Mouse (Mus musculus) CD4-positive, CD25-positive, alpha-beta regulatory T cell, adult 2 months (primary cell): ENCODE measurements around the gene U2af1l4.

Experiments
- DNase-seq: peaks from one replicate; pipeline ENCODE4 v3.0.0-alpha.2; 2012; ENCODE audit warnings: low read depth, low spot score

The U2af1l4 gene

GRCm38 (mm10) chr7:30610043-30610442 is 46.9 kb downstream of the U2af1l4 start:
- no peak for DNase-seq

GRCm38 (mm10) chr7:30612654-30613402 is 49.7 kb downstream of the U2af1l4 start, which contains the start of gene Upk1a:
Gene Upk1a, minus strand, starts transcription at chr7:30612847.
- no peak for DNase-seq

GRCm38 (mm10) chr7:30613529-30614112 is 50.5 kb downstream of the U2af1l4 start:
- peak; percentile 79 for DNase-seq

GRCm38 (mm10) chr7:30614454-30614853 is 51.4 kb downstream of the U2af1l4 start:
- peak; percentile 63 for DNase-seq
